Mouse (Mus musculus) layer of hippocampus, adult 18-20 months (tissue): ENCODE measurements at regions not wholly inside any gene's neighbourhood (a gene's known extent, or its start where the extent isn't known, plus 50 kb on each side); places are given as distances from the start of the nearest gene placed in this dataset.

Experiments
- DNase-seq, 2 experiments: peaks; one replicate each; pipeline ENCODE4 v3.0.0; 2022; ENCODE audit warnings: low spot score in 2 of 2
- microRNA-seq, 2 experiments: library from miRNA; unstranded; fragments of <30 nt; microRNA quantifications; one replicate each; pipeline ENCODE4 v1.2.0; 2021

DNA sequence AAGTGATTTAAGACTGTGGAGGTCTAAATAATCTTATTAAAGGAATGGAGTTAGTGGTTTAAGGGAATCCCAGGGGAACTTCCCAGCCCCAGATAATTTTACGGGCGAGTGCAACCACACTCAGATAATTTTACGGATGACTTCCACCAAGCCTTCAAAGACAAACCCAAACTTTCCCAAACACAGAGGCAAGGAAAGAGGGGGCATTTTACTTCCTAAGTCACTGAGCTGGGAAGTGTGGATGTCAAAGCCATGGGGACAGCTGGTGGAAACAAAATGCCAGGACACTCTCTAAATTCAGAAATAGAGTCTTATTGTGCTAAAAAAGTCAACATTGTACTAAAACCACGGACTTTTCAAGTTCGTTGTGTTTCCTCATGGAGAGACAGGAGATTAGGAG lies 227.9 kb upstream of the BB014433 start:
- DNase-seq: no peak

- no peak for DNase-seq
These were observed 226.1 kb upstream of the BB014433 start for GRCm38 (mm10) chr8:15271793-15272587.

DNA sequence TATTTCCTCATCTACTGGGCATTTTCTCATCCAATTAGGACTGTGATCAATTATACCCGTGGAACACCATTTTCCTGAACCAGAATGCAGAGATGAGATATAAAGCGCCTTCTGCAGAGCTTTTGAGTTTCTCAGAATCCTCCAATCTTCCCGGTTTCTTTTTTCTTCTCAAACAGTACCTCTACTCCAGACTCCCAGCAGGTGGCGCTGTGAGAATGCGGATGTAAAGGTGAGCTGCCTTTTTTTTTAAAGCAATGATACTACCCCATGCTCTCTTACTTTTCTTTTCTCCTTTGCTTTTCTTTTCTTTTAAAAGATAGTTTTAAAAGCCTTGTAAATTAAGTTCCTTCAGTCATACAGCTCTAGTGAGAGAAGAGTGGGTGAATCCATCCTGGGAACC lies 224.4 kb upstream of the BB014433 start:
- peak; percentile 54 to 84 for DNase-seq

DNA sequence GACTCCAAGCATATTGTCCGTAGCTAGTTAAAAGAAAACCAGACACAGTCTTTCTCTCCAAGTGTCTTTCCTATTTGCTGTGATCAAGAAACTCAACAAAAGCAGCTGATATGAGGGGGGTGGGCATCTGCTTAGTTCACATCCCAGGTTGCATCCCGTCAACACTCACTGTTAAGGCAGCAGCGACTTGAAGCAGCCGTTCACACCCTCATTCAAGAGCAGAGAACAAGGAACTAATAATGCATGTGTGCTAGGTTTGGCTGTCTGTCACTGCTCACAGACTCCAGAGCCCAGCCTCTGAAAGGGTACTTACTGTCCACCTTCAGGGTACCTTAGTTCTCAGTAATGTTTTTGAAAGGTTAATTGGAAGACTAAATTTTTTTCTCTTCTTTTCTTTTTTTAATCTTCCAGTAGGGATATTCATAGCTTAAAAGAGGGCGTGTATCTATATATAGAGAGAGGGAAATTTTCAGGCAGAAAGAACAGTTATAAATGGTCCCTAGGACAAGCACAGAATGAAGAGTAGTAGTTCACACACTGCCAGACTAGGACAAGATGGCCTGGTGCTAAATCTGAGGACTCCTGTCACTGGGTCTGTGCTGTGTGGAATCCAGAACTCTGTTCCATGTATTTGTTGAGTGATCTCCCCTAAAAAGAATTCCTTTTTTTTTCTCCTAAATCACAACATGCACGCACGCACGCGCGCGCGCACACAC lies 199.1 kb upstream of the BB014433 start:
- no peak for DNase-seq

- no peak for DNase-seq
These were observed 189.5 kb upstream of the BB014433 start for GRCm38 (mm10) chr8:15235410-15235809.

DNA sequence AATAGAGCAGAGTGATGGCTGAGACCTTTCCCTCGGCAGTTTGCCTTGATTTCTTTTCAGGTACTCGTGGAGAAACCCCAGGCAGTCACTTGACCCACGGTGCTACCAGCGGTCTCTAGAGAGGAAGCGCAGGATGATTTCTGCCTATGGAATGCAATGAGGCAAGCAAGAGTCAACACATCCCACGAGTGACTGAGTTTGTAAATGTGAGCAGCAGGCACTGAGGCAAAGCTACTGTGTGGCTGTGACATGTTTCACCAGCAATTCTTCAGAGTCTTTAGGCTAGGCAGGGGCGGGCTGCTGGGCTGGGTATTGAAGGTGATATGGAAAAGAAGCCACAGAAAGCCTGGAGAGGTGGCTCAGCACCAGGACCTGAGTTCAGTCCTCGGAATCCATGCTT lies 187.4 kb upstream of the BB014433 start:
- no peak for DNase-seq

DNA sequence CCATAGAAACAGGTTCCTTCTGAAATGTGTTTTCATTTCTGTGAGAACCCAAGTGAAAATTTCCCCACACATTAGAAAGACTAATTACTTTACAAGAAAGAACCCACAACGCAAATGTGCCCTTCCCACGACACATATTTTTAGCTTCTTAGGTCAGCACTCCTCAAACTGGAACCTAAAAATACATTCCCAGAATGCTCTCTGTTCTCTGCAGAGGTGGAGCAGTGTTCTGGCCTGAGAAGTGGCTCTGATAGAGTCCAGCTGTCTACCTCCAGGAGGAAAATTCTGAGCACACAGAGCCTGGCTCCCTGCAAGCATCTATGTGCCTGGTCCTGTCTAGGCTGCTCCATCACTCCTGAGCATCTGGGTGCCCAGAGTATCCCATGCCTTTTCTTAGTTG lies 184.3 kb upstream of the BB014433 start:
- peak in 1 of 2 experiments; percentile 11 for DNase-seq

GRCm38 (mm10) chr8:15221211-15221912 lies 175.5 kb upstream of the BB014433 start:
- DNase-seq: peak in 1 of 2 experiments; percentile 69

GRCm38 (mm10) chr8:15209856-15210521 lies 164.1 kb upstream of the BB014433 start:
- no peak for DNase-seq

- DNase-seq: no peak
These were observed 155.7 kb upstream of the BB014433 start for GRCm38 (mm10) chr8:15201556-15201955.

DNA sequence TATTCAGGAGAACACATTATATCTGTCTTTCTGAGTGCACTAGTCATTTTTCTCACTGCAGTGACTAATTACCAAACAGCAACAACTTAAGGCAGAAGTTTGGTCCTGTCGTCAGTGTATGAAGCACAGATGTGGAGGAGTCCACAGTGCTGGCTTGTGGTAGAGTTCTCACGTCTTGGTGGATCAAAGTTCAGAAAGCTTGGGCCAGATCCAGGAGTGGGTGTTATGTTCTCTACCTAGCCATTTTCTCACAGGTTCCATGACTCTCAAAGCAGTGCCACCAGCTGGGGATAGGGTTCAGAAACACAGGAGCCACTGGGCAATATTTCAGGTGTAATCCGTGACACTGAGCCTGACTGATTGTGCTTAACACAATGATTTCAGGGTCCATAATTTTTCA lies 144.8 kb upstream of the BB014433 start:
- no peak for DNase-seq

DNA sequence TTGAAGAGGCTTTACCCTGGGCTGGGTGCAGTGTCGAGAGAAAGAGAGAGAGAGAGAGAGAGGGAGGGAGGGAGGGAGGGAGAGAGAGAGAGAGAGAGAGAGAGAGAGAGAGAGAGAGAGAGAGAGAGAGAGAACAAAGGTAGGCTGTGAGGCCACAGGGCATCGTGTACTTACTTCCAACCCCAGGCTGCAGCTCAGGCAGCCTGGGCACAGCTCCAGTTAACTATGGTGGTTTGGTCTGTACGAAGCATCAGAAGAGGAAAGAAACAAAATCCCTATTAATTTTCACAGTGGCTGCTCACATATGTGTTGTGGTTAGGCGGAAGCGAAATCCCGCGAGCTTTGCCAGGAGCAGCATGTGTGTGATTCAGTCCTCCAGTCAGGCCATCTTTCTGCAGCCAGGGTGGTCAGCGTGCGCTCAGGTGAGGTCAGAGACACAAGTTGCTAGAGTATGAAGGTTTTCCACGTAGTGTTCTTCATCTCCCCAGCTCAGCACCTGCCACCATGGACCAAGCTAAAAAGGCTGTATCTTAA lies 143.3 kb upstream of the BB014433 start:
- DNase-seq: no peak

Small RNA genes in the stretch of these regions (microRNA-seq; reads per million reads assigned to microRNA genes)
- gene Gm25255: 0 reads per million in 2 experiments
- 0 reads per million in 2 experiments for gene Gm25871
